Mouse (Mus musculus) C2C12 (cell line): Measurements from ENCODE around the gene Pnmt. TPM values are rescaled to one million over a fixed set of nuclear protein-coding genes. Genes with fewer than 3 reads are reported as not detected.
"Not testable (repeated sequence)": the region's sequence is repeated elsewhere in the genome, so short reads cannot be mapped to it uniquely, and the experiment has no call there.

Source experiments
- H3K27me3 ChIP-seq: one replicate; pipeline ENCODE4 v1.6.1; 2011; ENCODE audit not compliant: control insufficient read depth, insufficient read depth, insufficient read length
- H3K36me3 ChIP-seq: one replicate; pipeline ENCODE4 v1.6.1; 2011; ENCODE audit not compliant: control insufficient read depth, insufficient read depth
- H3K4me3 ChIP-seq: one replicate; pipeline ENCODE4 v1.5.1; 2011; ENCODE audit warnings: mild to moderate bottlenecking, control low read depth; ENCODE audit not compliant: poor library complexity, insufficient read depth, severe bottlenecking
- H3K79me2 ChIP-seq: one replicate; pipeline ENCODE4 v1.6.1; 2011; ENCODE audit not compliant: control insufficient read depth, insufficient read depth
- H3K79me3 ChIP-seq: one replicate; pipeline ENCODE4 v1.6.1; 2011; ENCODE audit warnings: low read depth, control low read depth
- H3ac ChIP-seq: one replicate; pipeline ENCODE3; 2011; ENCODE audit warnings: low read depth; ENCODE audit not compliant: control insufficient read depth, insufficient read length
- CEBPB ChIP-seq: IDR thresholded peaks from one replicate; pipeline ENCODE4 v1.6.1; 2011; ENCODE audit warnings: low read depth, mild to moderate bottlenecking, control low read depth, moderate library complexity
- CTCF ChIP-seq: IDR thresholded peaks from one replicate; pipeline ENCODE4 v1.5.1; 2011; ENCODE audit not compliant: control insufficient read depth, insufficient read depth, insufficient read length
- FOSL1 ChIP-seq: IDR thresholded peaks from one replicate; pipeline ENCODE4 v1.8.0; 2011; ENCODE audit warnings: mild to moderate bottlenecking, low read length; ENCODE audit not compliant: poor library complexity, insufficient read depth, severe bottlenecking
- MAX ChIP-seq: IDR thresholded peaks from one replicate; pipeline ENCODE4 v1.6.1; 2011; ENCODE audit warnings: mild to moderate bottlenecking, control low read depth
- MYOD1 ChIP-seq: IDR thresholded peaks from one replicate; pipeline ENCODE4 v1.6.1; 2011; ENCODE audit warnings: low read depth; ENCODE audit not compliant: control insufficient read depth, insufficient read length
- MYOG ChIP-seq: IDR thresholded peaks from one replicate; pipeline ENCODE4 v1.6.1; 2011; ENCODE audit not compliant: control insufficient read depth, insufficient read length; ENCODE audit errors: extremely low read depth
- USF1 ChIP-seq: IDR thresholded peaks from one replicate; pipeline ENCODE4 v1.6.1; 2011; ENCODE audit warnings: low read depth, mild to moderate bottlenecking, control low read depth, moderate library complexity
- polyA plus RNA-seq: library from polyadenylated mRNA; unstranded; fragments of >200 nt; fragmentation: generic; extraction: Trizol; gene quantifications from one replicate; pipeline ENCODE4 v1.2.1, GENCODE M21; 2012; ENCODE audit warnings: missing spikeins

Gene Pnmt
- polyA plus RNA-seq, 1 experiment, result 0.04 TPM

DNA sequence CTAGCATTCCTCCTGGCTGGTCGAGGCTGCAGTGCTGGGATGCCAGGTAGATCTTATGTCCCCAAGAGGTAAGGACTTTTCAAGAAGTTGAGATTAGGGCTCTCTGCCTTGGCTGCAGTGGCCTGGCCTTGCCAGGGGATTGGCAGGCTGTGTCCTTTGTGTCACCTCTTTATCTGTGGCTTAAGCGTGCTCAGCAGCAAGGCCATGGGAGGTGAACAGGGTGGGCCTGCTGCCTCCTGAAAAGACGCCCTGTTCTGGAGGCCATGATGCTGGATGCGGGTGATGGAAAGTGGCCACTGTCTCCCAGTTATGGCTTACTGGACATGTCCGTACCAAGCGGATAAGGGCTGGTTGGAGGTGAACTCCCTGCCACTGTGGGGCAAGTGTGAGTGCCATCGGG is 6.9 kb upstream of the Pnmt start:
- no peaks in the 10 kb centered on the region for H3K79me2 ChIP-seq
- H3ac ChIP-seq, result no peak overlapping the region
- TF ChIP-seq USF1 (no peak), CTCF (no peak), MYOD1 (no peak), CEBPB (no peak)
- no peaks in the 10 kb centered on the region for H3K27me3 ChIP-seq
- no peaks in the 10 kb centered on the region for H3K79me3 ChIP-seq
- peaks cover 28% of the 10 kb centered on the region for H3K36me3 ChIP-seq
- no peak overlapping the region for H3K4me3 ChIP-seq

GRCm38 (mm10) chr11:98380106-98380505 is 6.1 kb upstream of the Pnmt start:
- H3ac ChIP-seq, result no peak overlapping the region
- H3K36me3 ChIP-seq, result peaks cover 27% of the 10 kb centered on the region
- no peak overlapping the region for H3K4me3 ChIP-seq
- H3K79me3 ChIP-seq, result no peaks in the 10 kb centered on the region
- no peaks in the 10 kb centered on the region for H3K27me3 ChIP-seq
- TF ChIP-seq MYOD1, result no peak
- no peak for TF ChIP-seq MYOG
- no peak for TF ChIP-seq FOSL1
- no peak for TF ChIP-seq CTCF
- TF ChIP-seq CEBPB, result no peak
- TF ChIP-seq MAX, result no peak
- no peak for TF ChIP-seq USF1
- H3K79me2 ChIP-seq, result no peaks in the 10 kb centered on the region

DNA sequence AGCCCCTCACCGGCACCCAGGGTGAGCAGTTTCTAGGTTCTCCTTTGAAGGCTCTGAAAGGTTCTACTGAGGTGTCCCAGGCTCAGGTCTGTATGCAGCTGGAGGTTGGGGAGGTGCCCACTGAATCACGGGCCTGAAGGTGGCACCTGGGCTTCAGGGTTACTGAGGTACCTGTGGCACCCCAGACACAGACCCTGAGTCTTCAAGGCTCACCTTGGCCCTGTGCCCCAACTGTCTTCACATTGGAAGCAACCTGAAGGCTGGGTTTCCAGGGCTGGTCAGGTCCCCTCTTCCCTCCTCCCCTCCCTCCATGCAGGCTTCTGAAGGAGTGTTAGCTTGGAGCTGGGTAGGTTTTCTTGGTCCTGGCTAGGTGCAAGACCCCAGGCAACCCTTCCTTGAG is 4.6 kb upstream of the Pnmt start:
- H3K27me3 ChIP-seq, result peaks cover 4% of the 10 kb centered on the region
- peaks cover 21% of the 10 kb centered on the region for H3K36me3 ChIP-seq
- no peaks in the 10 kb centered on the region for H3K79me2 ChIP-seq
- H3K4me3 ChIP-seq, result no peak overlapping the region
- H3ac ChIP-seq, result no peak overlapping the region
- no peaks in the 10 kb centered on the region for H3K79me3 ChIP-seq
- TF ChIP-seq MYOD1 (no peak), CTCF (no peak), CEBPB (no peak), MYOG (no peak), USF1 (no peak), FOSL1 (no peak), MAX (no peak)

DNA sequence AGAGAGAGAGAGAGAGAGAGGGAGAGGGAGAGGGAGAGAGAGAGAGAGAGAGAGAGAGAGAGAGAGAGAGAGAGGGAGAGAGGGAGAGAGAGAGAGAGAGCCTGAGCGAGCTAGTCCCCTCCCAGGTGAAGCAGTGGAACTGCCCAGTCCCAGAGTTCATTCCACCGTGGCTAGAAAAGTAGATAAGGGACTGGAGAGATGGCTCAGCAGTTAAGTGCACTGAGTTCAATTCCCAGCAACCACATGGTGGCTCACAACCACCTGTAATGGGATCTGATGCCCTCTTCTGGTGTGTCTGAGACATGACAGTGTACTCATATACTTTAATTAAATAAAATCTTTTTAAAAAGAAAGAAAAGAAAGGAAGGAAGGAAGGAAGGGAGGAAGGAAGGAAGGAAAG is 3.8 kb upstream of the Pnmt start:
- H3K79me2 ChIP-seq, H3ac ChIP-seq, H3K4me3 ChIP-seq, H3K27me3 ChIP-seq, H3K79me3 ChIP-seq: not testable (repeated sequence)
- H3K36me3 ChIP-seq, result peaks cover 15% of the 10 kb centered on the region

DNA sequence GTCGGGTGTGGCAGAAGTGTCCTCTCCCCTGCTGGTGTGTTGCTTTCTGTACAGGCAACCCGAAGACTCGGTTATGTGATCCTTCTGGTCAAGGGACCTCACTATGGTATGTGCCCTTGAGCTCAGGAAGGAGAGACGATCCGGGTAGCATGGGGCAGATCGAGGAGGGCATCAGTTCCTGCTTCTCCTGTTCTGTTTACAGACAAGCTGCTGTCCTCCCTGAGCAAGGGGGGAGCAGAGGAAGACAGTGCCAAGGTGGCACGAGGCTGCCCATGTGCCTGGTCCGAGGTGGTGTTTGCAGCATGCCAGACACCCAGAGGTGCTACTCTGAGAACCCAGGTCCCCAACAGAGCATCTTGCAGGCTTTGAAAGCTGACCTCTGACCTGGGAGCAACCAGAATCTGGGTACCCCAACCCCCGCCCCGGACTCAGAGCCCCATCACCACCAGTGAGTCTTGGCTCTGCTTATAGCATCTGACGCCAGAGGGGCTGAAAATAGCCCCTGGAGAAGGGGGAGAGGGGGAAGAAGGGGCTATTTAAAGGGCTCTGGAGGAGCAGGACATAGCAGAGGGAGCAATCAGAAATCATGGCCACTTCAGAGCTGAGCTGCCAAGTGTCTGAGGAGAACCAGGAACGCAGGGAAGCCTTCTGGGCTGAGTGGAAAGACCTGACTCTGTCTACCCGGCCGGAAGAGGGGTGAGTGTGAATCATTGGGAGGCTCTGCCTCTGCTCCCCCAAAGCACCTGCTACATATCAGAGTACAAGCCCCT is 2.8 kb upstream of the Pnmt start, which contains the start of gene Tcap:
TSS of gene Tcap (plus strand) at position 551 of the 770 bp plus-strand sequence.
- Histone ChIP-seq H3ac (no peak within 1 kb of the TSS), H3K79me2 (no peaks in the 10 kb centered on the region), H3K4me3 (no peak within 1 kb of the TSS), H3K36me3 (peaks cover 6% of the 10 kb centered on the region), H3K79me3 (no peaks in the 10 kb centered on the region), H3K27me3 (peaks cover 12% of the 10 kb centered on the region)
- TF ChIP-seq MAX (no peak), MYOD1 (no peak), MYOG (no peak), CTCF (no peak), USF1 (no peak), CEBPB (no peak), FOSL1 (no peak)

GRCm38 (mm10) chr11:98384216-98384615 is 2.0 kb upstream of the Pnmt start:
- Histone ChIP-seq H3K4me3 (no peak overlapping the region), H3K36me3 (no peaks in the 10 kb centered on the region), H3K79me2 (no peaks in the 10 kb centered on the region), H3K79me3 (no peaks in the 10 kb centered on the region), H3K27me3 (peaks cover 12% of the 10 kb centered on the region), H3ac (no peak overlapping the region)
- no peak for TF ChIP-seq MAX
- no peak for TF ChIP-seq USF1
- no peak for TF ChIP-seq MYOD1
- TF ChIP-seq FOSL1, result no peak
- TF ChIP-seq CEBPB, result no peak
- TF ChIP-seq MYOG, result no peak
- TF ChIP-seq CTCF, result no peak
